Mouse (Mus musculus) heart, postnatal 25 days (tissue): ENCODE results near the gene Cmah. TPM values are rescaled to one million over a fixed set of nuclear protein-coding genes. Genes with fewer than 3 reads are reported as not detected.

Experiments used
- DNase-seq: peaks from one replicate; pipeline ENCODE4 v3.0.0; 2022; ENCODE audit warnings: low spot score
- intact Hi-C: fragments of 180-260 bp; cut with DNase I; formaldehyde crosslinking; loops from one replicate; pipeline ENCODE4 v1.15.1; 2025
- total RNA-seq, 2 experiments: library from RNA; stranded (reverse); gene quantifications; 2 replicates each; pipeline ENCODE4 v1.2.3; 2021

Cmah gene
- total RNA-seq, 2 experiments from 2014 or later: 2.9 to 4.9 TPM

- DNase-seq: no peak
- intact Hi-C loops: no loop called here
These were observed 199.7 kb downstream of the Cmah start for GRCm38 (mm10) chr13:24526916-24527315.

Other genes with a start within 250 kb of the Cmah start
- gene Carmil1, start 46.6 kb upstream of the Cmah start, total RNA-seq: 10 to 100 TPM in 1 of 2 experiments, 1 to 10 TPM in 1; 9.1 to 10.6 TPM